Mouse (Mus musculus): ENCODE data around the gene Cdc42ep3. TPM values are rescaled to one million over a fixed set of nuclear protein-coding genes. Genes with fewer than 3 reads are reported as not detected.

Gene Cdc42ep3
- polyA plus RNA-seq (2012; rRNA removed; ENCODE audit: low replicate concordance): 13.0 and 20.1 TPM in 2 replicates

GRCm38 (mm10) chr17:79354444-79355270 lies at the start of gene Cdc42ep3:
Gene Cdc42ep3, minus strand, starts transcription at chr17:79355091.

All from subcutaneous adipose tissue, adult 2 months (tissue).